Mouse (Mus musculus) liver, embryonic 14.5 days (tissue): Measurements from ENCODE around the gene Pygl.

Source experiments
- CTCF ChIP-seq: IDR thresholded peaks from 2 replicates; pipeline ENCODE4 v1.5.1; 2016; ENCODE audit warnings: antibody characterized with exemption, low read depth, control low read depth
- EP300 ChIP-seq: IDR thresholded peaks from 2 replicates; pipeline ENCODE4 v1.6.1; 2016; ENCODE audit warnings: antibody characterized with exemption, low read depth

DNA sequence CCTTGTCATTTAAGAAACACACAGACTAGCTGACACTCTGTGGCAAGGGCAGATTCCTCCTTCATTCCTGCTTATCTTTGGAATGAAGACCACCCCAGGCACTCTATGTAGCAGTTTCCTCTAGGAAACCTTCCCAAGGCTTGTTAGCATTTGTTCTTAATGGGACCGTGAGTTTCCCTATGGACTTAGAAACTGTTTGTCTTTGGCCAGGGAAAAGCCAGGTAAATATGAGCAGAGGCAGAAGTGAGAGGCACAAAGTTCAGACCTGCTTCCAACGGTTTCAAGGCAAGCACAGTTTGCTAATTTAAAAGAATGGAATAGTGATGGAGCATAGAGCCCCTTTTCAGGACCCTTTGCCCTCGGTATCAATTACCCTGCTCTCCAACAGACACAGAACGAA, 8.0 kb downstream of the Pygl start:
- no peak for TF ChIP-seq CTCF
- no peak for TF ChIP-seq EP300
